Mouse (Mus musculus) lung, postnatal 0 days (tissue): ENCODE data around the gene Ccdc146.

Experiments used
- CTCF ChIP-seq: IDR thresholded peaks from 2 replicates; pipeline ENCODE4 v1.5.1; 2016; ENCODE audit warnings: antibody characterized with exemption, mild to moderate bottlenecking
- EP300 ChIP-seq: IDR thresholded peaks from 2 replicates; pipeline ENCODE4 v1.6.1; 2016; ENCODE audit warnings: antibody characterized with exemption, mild to moderate bottlenecking, control low read depth

GRCm38 (mm10) chr5:21348366-21348765, 76.1 kb downstream of the Ccdc146 start:
- TF ChIP-seq CTCF = no peak
- TF ChIP-seq EP300 = no peak
